Mouse (Mus musculus) spleen, postnatal 10 days (tissue): ENCODE results near the gene Mre11a.
"Not testable (repeated sequence)": the region's sequence is repeated elsewhere in the genome, so short reads cannot be mapped to it uniquely, and the experiment has no call there.

ENCODE experiments used
- DNase-seq, 2 experiments: peaks; one replicate each; pipeline ENCODE4 v3.0.0; 2021 to 2022; ENCODE audit warnings: low spot score in 2 of 2

Mre11a gene

GRCm38 (mm10) chr9:14868326-14868725 lies 83.9 kb downstream of the Mre11a start:
- DNase-seq = no peak

DNA sequence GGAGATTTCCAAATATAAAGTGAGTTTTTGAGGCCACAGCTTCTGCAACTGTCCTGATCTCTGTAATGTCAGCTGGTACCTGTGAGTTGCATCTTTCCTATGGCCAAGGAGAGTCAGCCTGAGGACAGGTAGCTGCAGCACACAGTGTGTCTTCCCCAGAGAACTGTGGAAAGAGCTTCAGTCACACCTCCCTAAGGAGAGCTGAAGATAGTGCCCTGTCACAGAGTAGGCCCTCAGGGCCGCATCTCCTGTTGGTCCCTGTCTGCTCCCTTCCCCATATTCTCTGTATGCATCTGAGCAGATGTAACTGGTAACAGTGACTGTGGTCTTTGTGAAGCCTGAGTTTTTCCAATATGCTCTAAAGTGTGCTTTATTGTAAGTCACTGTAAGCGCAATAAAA lies 85.9 kb downstream of the Mre11a start:
- no peak for DNase-seq

DNA sequence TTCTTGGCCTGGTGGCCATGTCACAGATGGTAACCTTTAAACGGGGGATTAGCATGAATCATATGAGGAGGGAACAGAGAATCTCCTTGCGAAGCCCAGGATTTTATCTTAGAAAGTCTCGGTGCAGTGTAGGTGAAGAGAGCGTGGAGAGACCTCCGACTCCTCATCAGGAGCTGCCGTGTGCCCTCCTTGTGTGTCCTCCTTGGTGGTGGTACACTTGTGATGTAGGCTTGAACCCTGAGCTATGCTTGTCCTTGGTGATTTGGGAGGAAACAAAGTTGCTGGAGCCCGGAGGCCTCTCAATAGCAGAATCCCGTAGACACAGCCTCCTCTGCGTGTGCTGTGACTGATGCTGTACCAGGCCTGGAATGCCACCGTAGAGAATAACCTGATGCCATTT lies 86.3 kb downstream of the Mre11a start:
- no peak for DNase-seq

DNA sequence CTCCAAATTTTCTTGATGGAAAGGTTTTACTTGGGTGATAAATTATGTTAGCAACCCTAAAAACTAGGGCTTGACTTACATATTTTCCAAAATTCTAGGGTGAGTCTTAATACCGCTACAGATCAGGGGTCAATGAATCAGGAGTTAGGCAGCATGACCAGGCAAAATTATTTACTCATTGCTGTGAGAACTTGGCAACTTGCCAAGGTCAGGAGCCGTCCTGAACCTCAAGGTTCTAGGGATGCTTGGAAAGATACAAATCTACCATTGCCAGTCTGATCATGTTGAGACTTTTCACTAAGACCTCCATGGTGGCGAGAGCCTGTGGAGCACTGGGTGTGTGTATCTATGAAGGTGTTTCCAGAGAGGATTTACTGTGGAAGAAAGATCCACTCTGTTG lies 87.1 kb downstream of the Mre11a start:
- DNase-seq = no peak

- no peak for DNase-seq
These were observed 87.9 kb downstream of the Mre11a start for GRCm38 (mm10) chr9:14872181-14872930.

- DNase-seq = no peak
These were observed 91.5 kb downstream of the Mre11a start for GRCm38 (mm10) chr9:14875743-14876507.

DNA sequence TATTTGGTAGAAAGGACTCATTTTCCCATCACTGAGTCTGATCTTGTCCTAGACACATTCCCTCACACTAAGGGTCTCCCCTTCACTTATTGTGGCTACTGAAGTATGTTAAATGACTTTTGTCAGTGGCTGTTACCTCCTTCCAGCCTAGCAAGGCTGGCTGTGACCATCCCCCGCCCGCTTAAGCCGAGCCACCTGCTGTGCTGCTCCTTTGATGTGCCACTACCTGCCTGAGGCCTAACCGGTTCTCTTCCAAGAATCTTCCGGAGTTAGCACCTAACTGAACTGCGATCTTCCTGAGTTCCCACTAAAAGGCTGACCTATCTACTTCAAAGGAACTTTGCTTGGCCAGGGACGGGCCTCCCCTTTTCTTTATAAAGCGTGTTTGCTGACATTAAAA lies 92.1 kb downstream of the Mre11a start:
- not testable (repeated sequence) for DNase-seq

DNA sequence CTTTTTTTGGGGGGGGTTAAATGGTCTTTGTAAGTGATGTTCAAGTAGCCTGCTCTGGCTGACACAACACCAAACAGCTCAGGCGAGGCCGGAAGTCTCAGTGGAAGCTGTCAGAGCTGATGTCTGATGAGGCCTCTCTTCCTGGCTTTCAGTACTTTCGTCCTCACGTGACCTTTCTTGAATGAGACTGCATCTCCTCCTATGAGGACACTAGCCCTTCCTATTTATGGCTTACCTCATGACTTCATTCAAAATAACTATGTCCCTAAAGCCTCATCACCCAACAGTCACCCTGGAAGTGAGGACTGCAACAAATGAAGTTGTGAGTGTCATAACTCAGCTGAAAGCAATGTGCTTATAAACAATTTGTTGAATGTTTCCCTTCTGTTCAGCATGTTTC lies 100.2 kb downstream of the Mre11a start:
- DNase-seq = no peak

DNA sequence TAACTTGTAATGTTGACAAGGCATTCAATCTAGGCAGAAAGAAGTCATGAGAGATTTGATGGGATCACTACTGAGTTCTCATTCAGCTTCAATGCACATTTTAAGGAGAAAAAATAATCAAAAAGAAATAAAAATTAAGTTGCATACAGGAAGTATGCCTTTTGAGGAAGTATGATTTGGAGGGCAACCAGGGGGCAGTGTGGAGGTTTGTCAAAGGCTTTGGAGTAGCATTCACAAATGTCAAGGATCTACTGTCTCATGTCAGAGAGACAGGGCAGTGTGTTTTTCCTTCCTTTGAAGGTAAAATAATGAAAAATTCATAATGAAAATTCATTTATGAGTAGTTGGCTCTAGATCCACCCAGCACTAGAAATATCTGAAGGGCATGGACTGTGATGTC lies 100.7 kb downstream of the Mre11a start:
- peak in 1 of 2 experiments; percentile 63 for DNase-seq

GRCm38 (mm10) chr9:14885954-14886353 lies 101.5 kb downstream of the Mre11a start:
- no peak for DNase-seq
